Mouse (Mus musculus): ENCODE results near the gene Ugt1a10.

DNA sequence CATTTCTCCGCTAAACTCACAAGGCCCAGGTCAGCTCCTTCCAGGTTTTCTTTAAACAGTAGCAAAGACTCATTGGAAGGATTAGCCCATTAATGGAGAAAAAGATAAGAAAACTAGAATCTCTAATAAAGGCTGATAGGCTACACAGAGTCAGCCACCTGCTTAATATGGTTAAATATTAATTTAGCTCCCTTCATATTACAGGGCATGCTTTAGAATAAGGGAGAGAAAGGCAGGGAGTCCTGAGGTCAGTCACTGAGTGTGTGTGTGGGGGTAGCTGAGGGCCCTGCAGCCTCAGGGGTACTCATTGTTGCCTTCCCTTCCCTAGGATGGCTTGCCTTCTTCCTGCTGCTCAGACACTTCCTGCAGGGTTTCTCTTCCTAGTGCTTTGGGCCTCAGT is 83.0 kb downstream of the Ugt1a10 start:
- TF ChIP-seq CTCF (IDR thresholded peaks at IDR 0.05; ENCODE audit: extremely low read depth, insufficient read depth, low read length) = no peak
- TF ChIP-seq POLR2A (IDR thresholded peaks at IDR 0.05; ENCODE audit: extremely low read depth, insufficient read depth, low read length) = no peak
